Mouse (Mus musculus): ENCODE results near the gene Bmi1.

The Bmi1 gene

DNA sequence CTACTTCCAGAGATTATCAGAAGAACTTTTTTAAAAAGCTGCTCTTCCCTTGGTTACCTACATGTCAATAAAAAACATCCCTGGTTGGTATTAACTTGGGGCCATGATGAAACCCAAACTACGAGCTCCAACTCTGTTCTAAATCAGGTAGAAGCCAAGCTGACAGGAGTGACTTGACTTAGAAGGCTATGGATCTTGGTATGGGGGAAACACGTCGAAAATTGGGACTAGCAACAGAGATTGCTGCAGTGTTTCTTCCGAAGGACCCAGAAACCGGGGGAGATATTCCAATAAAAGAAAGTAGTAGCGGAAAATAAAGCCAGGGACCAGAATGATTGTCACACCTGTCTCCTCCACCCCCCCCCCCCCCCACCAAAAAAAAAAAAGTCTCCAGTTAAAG is 11.5 kb downstream of the Bmi1 start:
- DNase-seq (ENCODE audit: low spot score in 2 of 2) = no peak

GRCm38 (mm10) chr2:18688708-18689063 is 11.9 kb downstream of the Bmi1 start:
- DNase-seq (ENCODE audit: low spot score in 2 of 2) = no peak

- DNase-seq (ENCODE audit: low spot score in 2 of 2) = peak in 1 of 2 experiments; percentile 55
Observed at GRCm38 (mm10) chr2:18689064-18689921, 12.5 kb downstream of the Bmi1 start.

GRCm38 (mm10) chr2:18690055-18690691 is 13.4 kb downstream of the Bmi1 start:
- DNase-seq (ENCODE audit: low spot score in 2 of 2) = peak; percentile 64 to 78

DNA sequence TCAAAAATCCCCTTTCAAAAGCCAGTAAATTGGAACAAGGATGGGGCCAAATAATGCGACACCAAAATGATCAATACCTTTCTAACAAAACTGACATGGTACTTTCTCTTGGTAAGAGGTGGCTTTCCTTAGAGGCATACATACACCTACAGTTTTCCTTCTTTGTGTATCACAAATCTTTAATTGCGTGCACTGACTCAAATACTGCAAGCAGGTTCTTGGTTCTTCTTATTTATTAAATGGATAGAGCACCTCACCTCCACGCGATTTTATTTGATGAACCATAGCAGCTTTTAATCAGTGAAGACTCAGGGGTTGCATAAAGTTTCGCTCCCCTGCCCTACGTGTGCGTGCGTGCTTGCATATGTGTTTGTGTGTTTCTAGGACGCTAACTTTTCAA is 13.9 kb downstream of the Bmi1 start:
- no peak for DNase-seq (ENCODE audit: low spot score in 2 of 2)

DNA sequence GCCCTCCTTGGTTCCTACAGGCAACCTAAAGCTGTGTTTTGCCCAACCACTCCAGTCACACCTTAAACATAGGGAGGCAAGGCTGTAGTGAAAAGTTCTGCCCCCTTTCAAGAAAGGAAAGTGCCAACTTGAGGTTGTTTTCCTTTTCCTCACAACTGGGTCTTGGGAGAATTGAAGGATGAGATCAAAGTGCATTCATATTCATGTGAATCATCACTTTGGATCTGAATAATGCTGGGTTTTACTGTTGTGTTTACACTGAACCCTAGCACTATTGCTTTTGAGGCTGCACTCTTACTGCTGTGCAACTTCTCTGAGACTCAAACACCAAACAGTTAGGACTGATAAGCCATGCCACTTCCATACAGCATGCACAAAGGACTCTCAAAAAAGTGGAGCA is 15.2 kb downstream of the Bmi1 start:
- DNase-seq (ENCODE audit: low spot score in 2 of 2) = no peak

GRCm38 (mm10) chr2:18692548-18692947 is 15.7 kb downstream of the Bmi1 start:
- no peak for DNase-seq (ENCODE audit: low spot score in 2 of 2)

DNA sequence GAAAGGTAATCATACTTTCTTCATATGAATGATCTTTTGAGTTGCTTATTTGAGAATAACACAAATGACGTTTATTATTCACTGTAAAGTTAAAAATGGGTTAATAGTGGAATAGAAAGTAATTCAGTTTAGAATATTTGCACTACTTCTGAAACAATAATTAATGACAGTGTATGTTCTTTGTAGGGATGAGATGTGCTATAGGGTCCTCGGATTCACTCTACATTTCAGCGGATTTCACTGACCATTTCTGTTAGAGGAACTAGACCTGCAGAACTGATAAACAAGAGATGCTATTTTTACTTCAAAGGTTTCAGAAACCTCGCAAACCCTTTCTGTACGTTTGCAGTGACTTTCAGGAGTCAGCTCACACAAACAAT is 16.7 kb downstream of the Bmi1 start:
- no peak for DNase-seq (ENCODE audit: low spot score in 2 of 2)

DNA sequence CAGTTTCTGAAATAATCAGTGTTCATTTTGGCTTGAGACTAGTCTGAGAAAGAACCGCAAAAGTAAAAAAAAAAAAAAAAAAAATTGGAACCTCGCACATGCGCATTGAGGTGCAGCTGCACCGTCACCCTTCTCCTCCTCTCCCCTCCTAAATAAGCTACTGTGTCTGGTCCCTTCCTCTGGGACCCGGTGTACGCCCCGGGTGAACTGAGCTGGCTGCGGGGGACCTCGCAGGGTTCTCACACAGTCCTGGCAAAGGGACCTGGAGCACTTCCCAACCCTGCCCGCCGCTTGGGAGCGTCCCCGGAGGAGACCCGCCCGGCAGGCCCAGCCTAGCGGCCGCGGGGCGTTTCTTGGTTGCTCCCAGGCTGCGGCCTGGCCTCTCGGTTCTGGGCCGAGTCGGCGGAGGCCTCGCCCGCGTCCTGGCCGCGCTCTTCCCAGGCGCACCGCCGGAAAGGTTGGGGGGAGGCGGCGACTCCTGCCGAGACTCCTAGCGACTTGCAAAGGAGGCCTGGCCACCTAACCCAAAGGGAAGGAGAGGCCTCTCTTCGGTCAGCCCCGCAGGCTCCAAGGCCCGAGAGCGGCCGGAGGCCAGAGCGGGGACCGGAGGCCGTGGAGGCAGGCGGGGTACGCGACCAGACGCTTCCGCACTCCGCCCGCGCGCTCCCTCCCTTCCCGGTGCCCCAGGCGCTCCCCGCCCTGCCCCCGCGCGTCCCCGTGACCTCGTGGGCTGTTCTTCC is 17.2 kb downstream of the Bmi1 start, which contains the start of gene Spag6:
Spag6 (plus strand) TSS at position 162 of the 740 bp plus-strand sequence.
- DNase-seq (ENCODE audit: low spot score in 2 of 2) = peak; percentile 67 to 76

DNA sequence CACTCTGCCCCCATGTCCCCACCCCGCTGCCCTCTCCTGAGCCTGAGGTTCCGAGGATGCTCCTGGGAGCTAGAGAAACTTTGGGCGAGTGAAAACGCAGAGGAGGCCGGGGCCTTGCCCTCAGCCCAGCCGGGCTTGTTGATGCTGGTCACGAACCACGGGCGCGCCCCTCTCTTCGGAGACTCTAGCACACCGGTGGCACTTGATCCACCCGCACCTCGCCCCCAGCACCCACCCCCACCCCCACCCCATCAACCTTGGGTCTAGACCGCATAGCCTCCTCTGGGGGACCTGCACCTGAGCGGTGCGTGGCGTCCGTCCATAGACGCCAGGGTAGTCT is 17.8 kb downstream of the Bmi1 start:
- DNase-seq (ENCODE audit: low spot score in 2 of 2) = no peak

DNA sequence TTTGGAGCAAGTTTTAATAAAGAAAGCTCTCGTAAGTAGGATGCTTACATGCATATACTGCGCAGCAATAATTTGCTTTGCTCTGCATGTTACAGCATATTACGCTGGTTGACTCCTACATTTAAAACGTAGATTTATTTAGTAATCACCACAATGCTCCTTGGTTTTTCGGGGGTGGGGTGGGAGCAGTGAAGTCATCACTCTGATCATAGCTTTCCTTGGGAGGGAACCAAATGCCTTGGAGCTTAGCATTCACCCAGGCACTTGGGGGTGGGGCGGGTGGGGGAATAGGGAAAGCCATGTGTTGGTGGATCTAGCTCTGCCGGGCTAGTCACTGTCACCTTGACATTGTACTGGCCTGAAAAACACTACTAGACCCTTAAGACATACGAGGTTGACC is 18.3 kb downstream of the Bmi1 start:
- DNase-seq (ENCODE audit: low spot score in 2 of 2) = no peak

- no peak for DNase-seq (ENCODE audit: low spot score in 2 of 2)
Observed at GRCm38 (mm10) chr2:18695629-18696150, 18.9 kb downstream of the Bmi1 start.

GRCm38 (mm10) chr2:18697591-18698244 is 20.9 kb downstream of the Bmi1 start:
- DNase-seq (ENCODE audit: low spot score in 2 of 2) = no peak

GRCm38 (mm10) chr2:18698663-18699385 is 22.0 kb downstream of the Bmi1 start:
- DNase-seq (ENCODE audit: low spot score in 2 of 2) = no peak

GRCm38 (mm10) chr2:18699401-18699990 is 22.7 kb downstream of the Bmi1 start:
- no peak for DNase-seq (ENCODE audit: low spot score in 2 of 2)

- no peak for DNase-seq (ENCODE audit: low spot score in 2 of 2)
Observed at GRCm38 (mm10) chr2:18710356-18710755, 33.5 kb downstream of the Bmi1 start.

DNA sequence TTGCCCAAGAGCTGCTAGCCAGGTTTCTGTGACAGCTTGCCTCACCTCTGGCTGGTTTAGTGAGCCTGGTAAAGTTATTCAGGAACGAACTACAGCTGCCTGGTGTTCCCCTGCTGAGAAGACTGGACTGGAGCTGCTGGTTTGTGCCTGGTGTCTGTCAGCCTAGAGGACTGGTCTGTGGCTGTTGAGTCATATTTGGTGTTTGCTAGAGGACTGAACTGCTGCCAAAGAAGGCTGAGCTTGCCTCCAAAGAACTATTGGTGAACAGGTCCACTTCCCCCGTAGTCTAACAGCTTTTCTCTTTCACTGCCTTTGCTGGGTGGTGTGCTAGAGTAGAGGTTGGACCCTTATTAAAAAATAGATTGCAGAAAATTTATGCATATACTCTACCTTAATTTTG is 36.3 kb downstream of the Bmi1 start:
- DNase-seq (ENCODE audit: low spot score in 2 of 2) = no peak

DNA sequence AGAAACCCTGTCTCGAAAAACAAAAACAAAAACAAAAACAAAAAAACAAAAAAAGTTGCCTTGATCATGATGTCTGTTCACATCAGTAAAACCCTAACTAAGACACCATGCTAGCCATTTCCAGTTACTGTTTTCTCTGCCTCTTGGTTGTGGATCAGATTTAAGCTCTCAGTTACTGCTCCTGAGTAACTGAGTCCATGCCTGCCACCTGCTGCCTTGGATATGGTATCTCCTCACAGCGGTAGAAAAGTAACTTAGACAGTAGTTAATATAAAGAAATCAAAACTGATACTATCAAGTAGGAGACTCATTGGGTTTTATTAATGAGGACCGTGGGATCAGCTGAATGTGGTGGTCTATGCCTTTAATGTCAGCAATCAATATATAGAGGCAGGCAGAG is 37.5 kb downstream of the Bmi1 start:
- no peak for DNase-seq (ENCODE audit: low spot score in 2 of 2)

DNA sequence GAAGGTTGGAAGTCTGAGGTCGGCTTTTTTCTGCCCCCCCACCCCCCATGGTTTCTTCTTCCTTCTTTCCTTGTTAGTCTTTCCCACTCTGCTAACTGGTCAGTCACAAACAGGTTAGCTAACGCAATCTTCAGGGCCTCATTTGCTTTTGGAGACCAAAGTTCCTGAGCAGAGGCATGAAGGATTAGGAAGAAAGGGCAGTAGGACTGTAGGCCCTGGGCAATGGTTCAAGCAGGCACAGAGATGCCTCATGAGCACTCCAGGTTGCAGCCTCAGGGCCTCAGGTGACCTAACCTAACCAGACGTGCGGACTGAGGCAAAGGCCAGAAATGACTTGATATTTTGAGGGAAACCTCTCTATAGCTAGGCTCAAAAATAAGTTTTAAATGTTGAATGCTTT is 41.7 kb downstream of the Bmi1 start:
- DNase-seq (ENCODE audit: low spot score in 2 of 2) = no peak

- no peak for DNase-seq (ENCODE audit: low spot score in 2 of 2)
Observed at GRCm38 (mm10) chr2:18722208-18722830, 45.5 kb downstream of the Bmi1 start.
